21 mouse cellular contexts compared by ENCODE assay signal in genomic region chr3:70097813-70098212, GRCm38 (mm10).
DNase-seq lines count a peak whose midpoint lies in the region; ATAC-seq and TF ChIP-seq lines count a peak whose summit lies in the region.
"Had no signal": no experiment of that assay in that cellular context is flagged by ENCODE, and none has a peak within 500 bp of the region (broad histone marks: within the 10 kb centered on the region; RNA-seq: fewer than 3 reads in every experiment).

No protein-coding gene starts in this region.

- H3K36me3 ChIP-seq in forebrain, postnatal 0 days (ENCODE audit: insufficient read depth), result no peaks in the 10 kb centered on the region
- H3K36me3 ChIP-seq in forebrain, embryonic 10.5 days (replicated peaks), result no peaks in the 10 kb centered on the region
- H3K36me3 ChIP-seq: embryonic facial prominence, embryonic 15.5 days; heart, embryonic 15.5 days; hindbrain, embryonic 13.5 days had no signal

- DNase-seq in forebrain, postnatal 0 days, result no peak
- DNase-seq in forebrain, embryonic 10.5 days (ENCODE audit: extremely low spot score, low spot score), result no peak
- peak; percentile 28 for DNase-seq in layer of hippocampus, adult 9-11 months
- DNase-seq in layer of hippocampus, postnatal 10 days (ENCODE audit: low spot score in 2 of 2), result no peak
- peak; percentile 69 for DNase-seq in brain, adult 2 months (ENCODE audit: low read depth, low spot score)
- peak; percentile 36 for DNase-seq in telencephalon, adult 2 months (ENCODE audit: low read depth, low spot score)
- no peak for DNase-seq in lung, postnatal 25 days (ENCODE audit: low spot score)
- DNase-seq: adrenal gland, adult 8-10 months; adrenal gland, postnatal 36 days; cerebellum, adult 11-12 months; cerebellum, postnatal 14 days; embryo, embryonic 11 days; gastrocnemius, postnatal 10 days; heart, adult 18-20 months; heart, postnatal 14 days had no signal

- H3K27ac ChIP-seq in forebrain, postnatal 0 days (ENCODE audit: low read depth, low read length), result no peak overlapping the region
- H3K27ac ChIP-seq in forebrain, embryonic 10.5 days, result no peak overlapping the region
- H3K27ac ChIP-seq: embryonic facial prominence, embryonic 15.5 days; heart, embryonic 15.5 days; hindbrain, embryonic 13.5 days; hindbrain, postnatal 0 days had no signal

- peak; percentile 18 for ATAC-seq in forebrain, postnatal 0 days
- ATAC-seq: hindbrain, postnatal 0 days had no signal

- H3K4me2 ChIP-seq in forebrain, postnatal 0 days (ENCODE audit: low read depth), result no peak overlapping the region
- H3K4me2 ChIP-seq: embryonic facial prominence, embryonic 15.5 days; heart, embryonic 11.5 days; heart, embryonic 15.5 days; hindbrain, embryonic 13.5 days had no signal

- TF ChIP-seq CTCF in forebrain, postnatal 0 days (IDR thresholded peaks at IDR 0.05; ENCODE audit: low read depth), result no peak

- no peak overlapping the region for H3K9ac ChIP-seq in forebrain, postnatal 0 days
- H3K9ac ChIP-seq: embryonic facial prominence, embryonic 15.5 days; heart, embryonic 15.5 days; hindbrain, embryonic 13.5 days had no signal

- no peaks in the 10 kb centered on the region for H3K9me3 ChIP-seq in forebrain, postnatal 0 days (ENCODE audit: low read length)
- H3K9me3 ChIP-seq in forebrain, embryonic 10.5 days, result no peaks in the 10 kb centered on the region
- H3K9me3 ChIP-seq: embryonic facial prominence, embryonic 15.5 days; heart, embryonic 15.5 days; hindbrain, embryonic 13.5 days had no signal

- no peaks in the 10 kb centered on the region for H3K27me3 ChIP-seq in forebrain, postnatal 0 days (ENCODE audit: insufficient read depth, low read length)
- H3K27me3 ChIP-seq in forebrain, embryonic 10.5 days (ENCODE audit: poor library complexity, severe bottlenecking), result peaks cover 11% of the 10 kb centered on the region

- H3K4me3 ChIP-seq in forebrain, postnatal 0 days (ENCODE audit: low read depth, low read length), result no peak overlapping the region
- H3K4me3 ChIP-seq in forebrain, embryonic 10.5 days, result no peak overlapping the region
- H3K4me3 ChIP-seq: embryonic facial prominence, embryonic 15.5 days; erythroblast, embryonic 14.5 days; heart, embryonic 15.5 days; hindbrain, embryonic 13.5 days had no signal

- 12% methylated on average over 3 of the region's 3 CpGs for WGBS in forebrain, postnatal 0 days
- 36% methylated on average over 3 of the region's 3 CpGs for WGBS in forebrain, embryonic 10.5 days

- no peaks in the 10 kb centered on the region for H3K4me1 ChIP-seq in forebrain, postnatal 0 days (ENCODE audit: insufficient read depth)
- H3K4me1 ChIP-seq in forebrain, embryonic 10.5 days, result no peaks in the 10 kb centered on the region
- H3K4me1 ChIP-seq: embryonic facial prominence, embryonic 15.5 days; heart, embryonic 15.5 days had no signal

Comparison
In these comparisons a context has a peak if more than half of its experiments do, and no peak if none do; other contexts are left out.
1. DNase-seq: peak in layer of hippocampus, adult 9-11 months (single experiment), brain, adult 2 months (single experiment) and telencephalon, adult 2 months (single experiment); none in forebrain, postnatal 0 days (single experiment), forebrain, embryonic 10.5 days (single experiment), layer of hippocampus, postnatal 10 days (0 of 2) and lung, postnatal 25 days (single experiment).